Mouse (Mus musculus) stomach, embryonic 14.5 days (tissue): ENCODE results near the gene Fam168b. TPM values are rescaled to one million over a fixed set of nuclear protein-coding genes. Genes with fewer than 3 reads are reported as not detected.

Source experiments
- ATAC-seq: fragments of 200-750 bp; cut with Nextera tagmentation; 2 replicates; pipeline ENCODE4 v1.8.0; 2017; ENCODE audit warnings: low read depth, moderate TSS enrichment; ENCODE audit not compliant: insufficient number of reproducible peaks, insufficient read depth, low FRiP score
- H3K27ac ChIP-seq: fragments of 300-500 bp; sonication (generic); 2 replicates; pipeline ENCODE4 v1.5.1; 2014; ENCODE audit warnings: mild to moderate bottlenecking, low read length, moderate library complexity, mixed read lengths
- H3K27me3 ChIP-seq: fragments of 300-500 bp; sonication (generic); 2 replicates; pipeline ENCODE4 v1.6.1; 2014; ENCODE audit warnings: low read length, control low read depth, mixed read lengths; ENCODE audit not compliant: control insufficient read depth, insufficient read depth
- H3K36me3 ChIP-seq: fragments of 300-500 bp; sonication (generic); 2 replicates; pipeline ENCODE4 v1.6.1; 2014; ENCODE audit warnings: mild to moderate bottlenecking, control low read depth, low read length, moderate library complexity, mixed read lengths; ENCODE audit not compliant: control insufficient read depth, insufficient read depth
- H3K4me1 ChIP-seq: fragments of 300-500 bp; sonication (generic); 2 replicates; pipeline ENCODE4 v1.6.1; 2014; ENCODE audit warnings: low read length, control low read depth, mixed read lengths; ENCODE audit not compliant: control insufficient read depth, insufficient read depth
- H3K4me2 ChIP-seq: fragments of 300-500 bp; sonication (generic); replicated peaks from 2 replicates; pipeline ENCODE4 v1.6.1; 2014; ENCODE audit warnings: low read depth, low read length, control low read depth
- H3K4me3 ChIP-seq: fragments of 300-500 bp; sonication (generic); 2 replicates; pipeline ENCODE4 v1.5.1; 2014; ENCODE audit warnings: low read depth, low read length, control low read depth
- H3K9ac ChIP-seq: fragments of 300-500 bp; sonication (generic); replicated peaks from 2 replicates; pipeline ENCODE4 v1.6.1; 2014; ENCODE audit warnings: low read depth, mild to moderate bottlenecking, control low read depth, low read length, moderate library complexity, mixed read lengths
- H3K9me3 ChIP-seq: fragments of 300-500 bp; sonication (generic); 2 replicates; pipeline ENCODE4 v1.6.1; 2016; ENCODE audit warnings: low read depth, low read length, control low read depth; ENCODE audit not compliant: control insufficient read depth
- WGBS: fragments of 180-500 bp; shearing (Covaris S2); extraction: QIAGEN DNeasy Blood & Tissue Kit; methylation state at CpG from one replicate; pipeline ENCODE4 v1.1.7; 2014; 5-methylcytosine and 5-hydroxymethylcytosine counted together
- polyA plus RNA-seq: library from polyadenylated mRNA; unstranded; fragments of >200 nt; fragmentation: Nextera tagmentation; extraction: Ambion mirVana; gene quantifications from 2 replicates; pipeline ENCODE4 v1.2.1, GENCODE M21; 2014

The Fam168b gene
- polyA plus RNA-seq, 1 experiment from 2014 or later: 56.1 TPM

DNA sequence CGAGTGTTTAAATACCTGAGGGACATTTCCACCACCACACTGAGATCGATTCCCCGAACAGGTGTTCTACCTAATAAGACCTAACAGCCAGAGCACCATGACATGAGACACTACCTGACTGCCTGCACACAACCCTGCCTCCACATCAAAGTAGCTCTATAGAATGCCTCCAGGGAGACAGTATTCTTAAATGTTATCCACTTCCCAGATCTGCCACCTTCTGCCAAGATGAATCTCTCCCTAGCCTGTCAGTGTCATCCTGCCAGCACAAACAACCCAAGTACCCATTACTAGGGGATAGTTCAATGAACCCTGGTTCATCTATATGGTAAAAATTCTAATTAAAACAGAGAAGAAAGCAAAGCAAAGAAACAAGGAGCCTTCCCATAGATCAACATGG lies 4.2 kb upstream of the Fam168b start:
- no peaks in the 10 kb centered on the region for H3K9me3 ChIP-seq
- ATAC-seq: no peak
- H3K9ac ChIP-seq: no peak overlapping the region
- peaks cover 5% of the 10 kb centered on the region; the same call in 1 of the 2 replicates for H3K4me1 ChIP-seq
- H3K27me3 ChIP-seq: no peaks in the 10 kb centered on the region
- H3K27ac ChIP-seq: no peak overlapping the region
- H3K36me3 ChIP-seq: no peaks in the 10 kb centered on the region
- H3K4me3 ChIP-seq: no peak overlapping the region
- no peak overlapping the region for H3K4me2 ChIP-seq
- WGBS: 86% methylated on average over 3 of the region's 3 CpGs

DNA sequence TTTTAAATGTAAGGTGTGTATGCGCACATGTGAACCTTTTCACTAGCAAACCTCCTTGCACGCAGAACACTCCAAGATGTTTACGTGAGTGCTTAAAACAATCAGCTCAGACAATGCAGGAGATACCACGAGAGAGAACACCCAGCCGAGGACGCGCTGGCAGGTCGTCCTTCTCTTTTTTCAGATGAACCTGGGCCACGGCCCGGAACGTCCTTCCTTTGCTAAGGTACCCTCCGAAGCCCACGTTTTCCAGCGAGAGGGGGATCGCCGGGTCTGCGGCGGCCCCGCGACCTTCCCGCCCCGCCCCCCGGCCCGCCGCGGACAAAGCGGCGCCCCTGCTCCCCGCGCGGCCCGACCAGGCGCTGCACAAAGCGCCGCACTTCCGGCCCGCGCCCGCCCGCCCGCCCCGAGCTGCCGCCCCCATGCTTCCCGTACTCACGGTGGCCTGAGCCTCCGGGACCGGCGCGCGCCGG lies 440 bp downstream of the Fam168b start:
- ATAC-seq: peak; percentile 84
- H3K4me2 ChIP-seq: peak overlapping the region; percentile 91
- H3K36me3 ChIP-seq: no peaks in the 10 kb centered on the region
- no peaks in the 10 kb centered on the region for H3K9me3 ChIP-seq
- H3K4me3 ChIP-seq: peak overlapping the region; percentile 75
- H3K9ac ChIP-seq: peak overlapping the region; percentile 84
- H3K27ac ChIP-seq: peak overlapping the region; percentile 89
- H3K27me3 ChIP-seq: no peaks in the 10 kb centered on the region
- WGBS: under 1% methylated on average over 50 of the region's 51 CpGs
- peaks cover 22% of the 10 kb centered on the region; the same call in 1 of the 2 replicates for H3K4me1 ChIP-seq

DNA sequence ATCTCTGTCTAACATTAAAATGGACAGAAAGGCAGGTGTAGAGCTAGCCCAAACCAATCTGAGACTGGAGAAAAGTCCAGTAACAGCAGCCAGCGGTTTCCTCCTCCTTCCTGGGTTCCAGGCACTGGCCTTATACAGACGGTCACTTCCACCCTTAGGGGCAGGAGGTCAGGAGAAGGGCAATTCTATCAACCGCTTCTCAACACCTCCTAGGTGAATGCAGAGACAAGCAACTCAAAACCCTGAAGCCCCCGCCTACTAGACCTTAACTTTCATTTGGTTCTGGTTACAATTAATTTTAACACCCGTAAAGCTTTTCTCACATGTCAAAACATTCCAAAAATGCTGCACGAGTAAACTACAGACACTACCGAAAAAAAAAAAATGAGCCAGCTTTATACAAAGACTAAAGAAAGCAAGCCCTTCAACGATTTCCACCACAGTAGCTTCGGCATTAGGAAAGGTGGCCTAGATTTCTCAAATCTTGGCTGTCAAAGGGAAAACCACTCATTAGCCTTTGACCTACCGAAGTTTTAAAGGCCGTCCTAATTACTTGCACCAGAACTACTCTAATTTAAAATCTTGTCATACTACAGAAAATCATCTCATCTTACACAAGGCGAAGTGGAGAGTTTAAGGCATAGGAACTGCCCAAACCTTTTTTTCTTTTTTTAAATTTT lies 1.0 kb downstream of the Fam168b start:
- WGBS: under 1% methylated on average over 12 of the region's 12 CpGs
- H3K9me3 ChIP-seq: no peaks in the 10 kb centered on the region
- H3K4me3 ChIP-seq: peak overlapping the region; percentile 75
- H3K27me3 ChIP-seq: no peaks in the 10 kb centered on the region
- H3K27ac ChIP-seq: peak overlapping the region; percentile 89
- peak overlapping the region; percentile 91 for H3K4me2 ChIP-seq
- no peak for ATAC-seq
- no peaks in the 10 kb centered on the region for H3K36me3 ChIP-seq
- H3K4me1 ChIP-seq: peaks cover 22% of the 10 kb centered on the region; the same call in 1 of the 2 replicates
- H3K9ac ChIP-seq: peak overlapping the region; percentile 84

DNA sequence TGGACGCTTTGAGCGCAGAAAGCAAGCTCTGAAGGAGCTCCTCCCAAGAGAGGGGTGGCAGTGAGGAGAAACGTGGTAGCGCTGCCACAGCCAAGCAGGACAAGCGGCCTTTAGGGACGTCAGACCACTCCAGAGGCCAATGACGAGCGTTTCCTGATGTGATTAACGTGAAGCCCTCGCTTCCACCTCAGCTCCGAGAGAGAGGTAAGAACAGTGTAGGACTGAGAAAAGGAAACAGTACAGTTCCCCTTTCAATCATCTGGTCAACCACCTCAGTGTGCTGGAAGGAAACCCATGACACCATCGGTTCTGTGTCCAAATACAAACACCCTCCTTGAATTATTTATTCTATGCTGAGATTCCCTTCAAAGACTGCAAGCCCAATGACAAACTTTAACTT lies 3.6 kb downstream of the Fam168b start:
- WGBS: 55% methylated on average over 12 of the region's 12 CpGs
- no peaks in the 10 kb centered on the region for H3K9me3 ChIP-seq
- no peaks in the 10 kb centered on the region for H3K27me3 ChIP-seq
- no peak overlapping the region for H3K4me3 ChIP-seq
- H3K9ac ChIP-seq: no peak overlapping the region
- H3K27ac ChIP-seq: no peak overlapping the region
- ATAC-seq: no peak
- H3K4me1 ChIP-seq: peaks cover 22% of the 10 kb centered on the region; the same call in 1 of the 2 replicates
- H3K36me3 ChIP-seq: peaks cover 19% of the 10 kb centered on the region
- H3K4me2 ChIP-seq: no peak overlapping the region

DNA sequence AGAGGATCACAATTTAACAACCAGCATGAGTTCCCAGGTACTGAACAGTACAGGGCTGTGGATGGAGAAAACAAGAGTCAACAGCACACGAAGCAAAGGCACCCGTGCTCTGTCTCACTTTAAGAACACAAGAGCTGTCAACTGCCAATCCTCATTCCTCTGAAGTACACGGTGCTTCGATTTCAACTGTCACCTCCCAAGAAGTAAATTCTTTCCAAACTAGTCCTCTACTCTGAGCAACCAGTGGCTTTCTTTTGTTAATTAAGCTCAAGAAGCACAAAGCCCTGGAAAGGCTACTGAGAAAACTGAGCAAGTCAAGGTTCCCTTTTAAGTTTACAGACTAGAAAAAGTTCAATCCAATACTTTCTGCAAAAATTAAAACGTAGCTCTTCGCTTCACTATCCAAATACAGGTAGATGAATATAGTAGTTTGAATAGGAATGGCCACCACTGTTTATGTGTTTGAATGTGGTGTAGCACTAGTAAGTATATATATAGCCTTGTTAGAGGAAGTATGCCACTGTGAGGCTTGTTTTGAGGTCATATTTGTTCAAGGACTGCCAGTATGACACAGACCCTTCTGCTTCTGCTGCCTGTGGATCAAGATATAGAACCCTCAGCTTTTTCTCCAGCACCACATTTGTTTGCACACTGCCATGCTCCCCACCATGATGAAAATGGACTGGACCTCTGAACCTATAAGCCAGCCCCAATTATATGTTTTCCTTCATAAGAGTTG lies 4.7 kb downstream of the Fam168b start:
- whole genome bisulfite sequencing: 68% methylated on average over 6 of the region's 6 CpGs
- Histone ChIP-seq H3K27ac (no peak overlapping the region), H3K4me2 (no peak overlapping the region), H3K4me1 (peaks cover 22% of the 10 kb centered on the region; the same call in 1 of the 2 replicates), H3K9me3 (no peaks in the 10 kb centered on the region), H3K4me3 (no peak overlapping the region), H3K9ac (no peak overlapping the region), H3K27me3 (no peaks in the 10 kb centered on the region), H3K36me3 (peaks cover 24% of the 10 kb centered on the region)
- no peak for ATAC-seq

DNA sequence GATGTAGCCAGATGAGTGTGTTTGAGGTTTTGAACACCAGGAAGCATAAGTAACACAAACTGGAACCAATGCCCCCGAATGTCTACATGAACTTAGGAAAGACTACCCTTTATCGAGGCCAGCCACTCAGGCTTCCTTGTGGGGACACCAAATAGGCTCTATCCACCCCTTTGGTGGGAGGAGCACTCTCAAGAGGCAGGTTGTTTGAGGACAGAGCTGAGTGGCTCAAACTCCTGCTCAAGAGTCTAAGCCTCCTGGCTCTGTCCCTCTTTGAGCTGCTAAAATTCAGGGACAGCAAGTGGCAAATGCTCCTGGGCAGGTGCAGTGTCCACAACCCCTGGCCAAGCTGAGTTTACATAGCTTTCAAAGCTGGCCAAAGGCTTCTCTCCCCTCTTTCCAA lies 8.0 kb downstream of the Fam168b start:
- Histone ChIP-seq H3K4me2 (no peak overlapping the region), H3K9ac (no peak overlapping the region), H3K27ac (no peak overlapping the region), H3K27me3 (no peaks in the 10 kb centered on the region), H3K4me1 (peaks cover 14% of the 10 kb centered on the region; the same call in 1 of the 2 replicates), H3K4me3 (no peak overlapping the region), H3K9me3 (no peaks in the 10 kb centered on the region), H3K36me3 (peaks cover 28% of the 10 kb centered on the region)
- no peak for ATAC-seq
- WGBS: 79% methylated on average over 2 of the region's 2 CpGs

DNA sequence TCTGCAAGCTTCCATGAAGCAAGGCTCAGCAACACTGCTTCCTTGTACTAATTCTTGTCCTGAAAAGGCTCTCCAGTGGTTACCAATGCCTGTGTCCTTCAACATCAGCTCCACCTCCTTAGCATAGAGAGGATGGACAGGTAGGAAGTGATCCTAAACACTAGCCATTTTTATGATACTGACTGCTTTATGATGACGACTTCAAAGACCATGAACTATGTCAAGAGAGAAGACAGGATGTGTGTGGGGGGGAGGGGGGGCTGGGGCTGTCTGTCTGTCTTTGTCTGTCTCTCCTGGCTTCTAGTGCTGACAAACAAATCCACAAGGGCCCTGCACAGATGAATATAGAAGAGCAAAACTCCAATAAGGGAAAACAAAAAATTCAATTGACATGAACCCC lies 11.5 kb downstream of the Fam168b start:
- ATAC-seq: no peak
- 0 out of 2 replicates have a peak, but pooled peaks cover 2% of the 10 kb centered on the region for H3K4me1 ChIP-seq
- no peaks in the 10 kb centered on the region for H3K27me3 ChIP-seq
- no peaks in the 10 kb centered on the region for H3K9me3 ChIP-seq
- H3K36me3 ChIP-seq: peaks cover 47% of the 10 kb centered on the region
- H3K4me2 ChIP-seq: no peak overlapping the region
- H3K27ac ChIP-seq: no peak overlapping the region
- no peak overlapping the region for H3K4me3 ChIP-seq
- H3K9ac ChIP-seq: no peak overlapping the region
- WGBS: 75% methylated on average over 1 of the region's 1 CpGs

DNA sequence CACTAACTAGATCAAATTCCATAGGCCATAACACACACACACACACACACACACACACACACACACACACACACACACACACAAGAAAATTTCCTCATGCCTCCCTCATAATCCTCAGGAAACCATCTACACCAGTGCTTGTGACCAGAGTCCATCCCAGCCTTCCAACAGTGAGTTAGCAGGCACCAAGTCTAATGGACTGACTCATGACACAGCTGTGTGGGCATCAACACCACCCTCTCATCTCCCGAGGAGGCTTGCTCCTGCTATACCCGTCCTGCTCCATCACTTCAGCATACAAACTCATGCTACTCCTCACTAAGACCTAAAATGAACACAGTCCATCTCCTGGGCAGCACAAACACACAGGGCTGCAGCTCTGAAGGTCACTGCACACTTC lies 11.9 kb downstream of the Fam168b start:
- Histone ChIP-seq H3K9me3 (no peaks in the 10 kb centered on the region), H3K27me3 (no peaks in the 10 kb centered on the region), H3K27ac (no peak overlapping the region), H3K4me3 (no peak overlapping the region), H3K4me1 (0 out of 2 replicates have a peak, but pooled peaks cover 2% of the 10 kb centered on the region), H3K9ac (no peak overlapping the region), H3K4me2 (no peak overlapping the region), H3K36me3 (peaks cover 43% of the 10 kb centered on the region)
- WGBS: 59% methylated on average over 2 of the region's 2 CpGs
- no peak for ATAC-seq
